In genomic region chr8:87660916-87661910, GRCm38 (mm10) we compare ENCODE assay signal across 9 mouse cellular contexts.
DNase-seq lines count a peak whose midpoint lies in the region; ATAC-seq lines count a peak whose summit lies in the region.
"Had no signal": no experiment of that assay in that cellular context is flagged by ENCODE, and none has a peak within 500 bp of the region (broad histone marks: within the 10 kb centered on the region; RNA-seq: fewer than 3 reads in every experiment).

No protein-coding gene starts in this region.

- H3K4me2 ChIP-seq in heart, embryonic 16.5 days (ENCODE audit: low read depth, low read length), result peak overlapping the region; percentile 41
- peak overlapping the region; percentile 7; the same call in 1 of the 2 replicates for H3K4me2 ChIP-seq in hindbrain, embryonic 11.5 days (replicated peaks; ENCODE audit: low read depth, low read length)
- peak overlapping the region; percentile 52 for H3K4me2 ChIP-seq in midbrain, embryonic 12.5 days (replicated peaks)

- H3K9ac ChIP-seq in heart, embryonic 16.5 days (ENCODE audit: low read length), result no peak overlapping the region
- H3K9ac ChIP-seq in hindbrain, embryonic 11.5 days (ENCODE audit: low read depth, low read length), result no peak overlapping the region; the same call in 1 of the 2 replicates
- no peak overlapping the region for H3K9ac ChIP-seq in midbrain, embryonic 12.5 days (replicated peaks)

- no peak for ATAC-seq in heart, embryonic 16.5 days (replicated peaks; ENCODE audit: extremely low read depth, insufficient read depth, low FRiP score)
- ATAC-seq in hindbrain, embryonic 11.5 days (ENCODE audit: low FRiP score), result no peak
- no peak for ATAC-seq in midbrain, embryonic 12.5 days (ENCODE audit: low FRiP score, low read depth)

- peaks cover 46% of the 10 kb centered on the region for H3K27me3 ChIP-seq in heart, embryonic 16.5 days (ENCODE audit: control insufficient read depth, insufficient read depth, low read length)
- peaks cover 16% of the 10 kb centered on the region for H3K27me3 ChIP-seq in hindbrain, embryonic 11.5 days (ENCODE audit: control insufficient read depth, insufficient read depth, low read length)
- peaks cover 34% of the 10 kb centered on the region for H3K27me3 ChIP-seq in midbrain, embryonic 12.5 days

- H3K9me3 ChIP-seq in heart, embryonic 16.5 days (replicated peaks; ENCODE audit: control insufficient read depth, low read length), result no peaks in the 10 kb centered on the region
- H3K9me3 ChIP-seq in hindbrain, embryonic 11.5 days (ENCODE audit: control insufficient read depth, low read length), result no peaks in the 10 kb centered on the region
- no peaks in the 10 kb centered on the region for H3K9me3 ChIP-seq in midbrain, embryonic 12.5 days

- no peaks in the 10 kb centered on the region for H3K36me3 ChIP-seq in heart, embryonic 16.5 days (ENCODE audit: control insufficient read depth, insufficient read depth)
- no peaks in the 10 kb centered on the region for H3K36me3 ChIP-seq in hindbrain, embryonic 11.5 days (ENCODE audit: control insufficient read depth, insufficient read depth, low read length)
- no peaks in the 10 kb centered on the region for H3K36me3 ChIP-seq in midbrain, embryonic 12.5 days

- peak overlapping the region; percentile 11 for H3K4me3 ChIP-seq in heart, embryonic 16.5 days (ENCODE audit: low read length)
- H3K4me3 ChIP-seq in hindbrain, embryonic 11.5 days (ENCODE audit: low read depth, low read length), result no peak overlapping the region
- no peak overlapping the region for H3K4me3 ChIP-seq in midbrain, embryonic 12.5 days

- WGBS in heart, embryonic 16.5 days, result 20% methylated on average over 34 of the region's 34 CpGs
- WGBS in hindbrain, embryonic 11.5 days, result 7% methylated on average over 34 of the region's 34 CpGs
- 6% methylated on average over 34 of the region's 34 CpGs for WGBS in midbrain, embryonic 12.5 days

- peaks cover 23% of the 10 kb centered on the region for H3K4me1 ChIP-seq in heart, embryonic 16.5 days (ENCODE audit: control insufficient read depth, insufficient read depth, low read length)
- H3K4me1 ChIP-seq in hindbrain, embryonic 11.5 days (replicated peaks; ENCODE audit: control insufficient read depth, insufficient read depth, low read length), result peaks cover 25% of the 10 kb centered on the region
- peaks cover 59% of the 10 kb centered on the region for H3K4me1 ChIP-seq in midbrain, embryonic 12.5 days

- H3K27ac ChIP-seq in heart, embryonic 16.5 days (ENCODE audit: low read length), result no peak overlapping the region
- H3K27ac ChIP-seq in hindbrain, embryonic 11.5 days (ENCODE audit: low read depth, low read length), result no peak overlapping the region
- peak overlapping the region; percentile 72 for H3K27ac ChIP-seq in midbrain, embryonic 12.5 days (replicated peaks)

- no peak for DNase-seq in heart, adult 18-20 months
- DNase-seq in Muller cell, postnatal 12 days (ENCODE audit: inconsistent ontology term), result peak; percentile 35
- DNase-seq in hindbrain, embryonic 11.5 days (ENCODE audit: low spot score), result peak; percentile 52
- DNase-seq in urinary bladder, adult 18-20 months (ENCODE audit: low spot score in 2 of 2), result no peak
- no peak for DNase-seq in thymus, adult 18-20 months
- no peak for DNase-seq in adrenal gland, postnatal 36 days
- DNase-seq: layer of hippocampus, postnatal 36 days had no signal

Comparison
In these comparisons a context has a peak if more than half of its experiments do, and no peak if none do; other contexts are left out.
1. DNase-seq: peak in Muller cell, postnatal 12 days (single experiment) and hindbrain, embryonic 11.5 days (single experiment); none in heart, adult 18-20 months (0 of 2), urinary bladder, adult 18-20 months (0 of 2), thymus, adult 18-20 months (0 of 2) and adrenal gland, postnatal 36 days (0 of 2).
2. Peak in every context shown above with its lines, with median percentiles within 50 percentile points of each other: H3K4me2 ChIP-seq.